Mouse (Mus musculus) ES-E14 (cell line): ENCODE data around the gene Creld1. TPM values are rescaled to one million over a fixed set of nuclear protein-coding genes. Genes with fewer than 3 reads are reported as not detected.
A peak's percentile ranks its signal among the peaks of the same experiment; 100 is the strongest.

Experiments used
- DNase-seq: peaks from one replicate; pipeline ENCODE4 v3.0.0-alpha.2; 2013; ENCODE audit warnings: low read depth, low spot score
- H3K27ac ChIP-seq: 2 replicates; pipeline ENCODE4 v1.5.1; 2012; ENCODE audit warnings: low read depth, mild to moderate bottlenecking, low read length, moderate library complexity, mixed read lengths; ENCODE audit not compliant: poor library complexity, insufficient read depth, severe bottlenecking
- H3K36me3 ChIP-seq: 2 replicates; pipeline ENCODE4 v1.6.1; 2012; ENCODE audit warnings: mild to moderate bottlenecking, low read length, moderate library complexity, mixed read lengths; ENCODE audit not compliant: control insufficient read depth, poor library complexity, insufficient read depth, severe bottlenecking
- H3K4me1 ChIP-seq, 2 experiments: fragments of 150-350 bp in 1 of 2; sonication (generic) in 1 of 2; 2 replicates each; pipeline ENCODE4 v1.6.1; 2012; ENCODE audit warnings: low read length in 2 of 2, mild to moderate bottlenecking in 1 of 2, mixed read lengths in 1 of 2; ENCODE audit not compliant: control insufficient read depth in 2 of 2, insufficient read depth in 2 of 2, poor library complexity in 1 of 2
- H3K4me3 ChIP-seq, 2 experiments: fragments of 150-350 bp in 1 of 2; sonication (generic) in 1 of 2; 2 replicates each; pipeline ENCODE4 v1.5.1; 2012; ENCODE audit warnings: low read length in 2 of 2, low read depth in 1 of 2, mild to moderate bottlenecking in 1 of 2, mixed read lengths in 1 of 2; ENCODE audit not compliant: insufficient read depth in 1 of 2, poor library complexity in 1 of 2, severe bottlenecking in 1 of 2
- H3K9ac ChIP-seq: 2 replicates; pipeline ENCODE4 v1.6.1; 2012; ENCODE audit warnings: low read depth, mild to moderate bottlenecking, low read length, mixed read lengths; ENCODE audit not compliant: poor library complexity, insufficient read depth, severe bottlenecking
- H3K9me3 ChIP-seq: fragments of 150-350 bp; sonication (generic); 2 replicates; pipeline ENCODE4 v1.6.1; 2012; ENCODE audit warnings: low read depth, mild to moderate bottlenecking, low read length; ENCODE audit not compliant: control insufficient read depth, insufficient read depth
- CHD2 ChIP-seq: IDR thresholded peaks from 2 replicates; pipeline ENCODE4 v1.6.1; 2014; ENCODE audit warnings: mild to moderate bottlenecking, low read depth, low read length, inconsistent platforms
- HCFC1 ChIP-seq: IDR thresholded peaks from 2 replicates; pipeline ENCODE4 v1.6.1; 2012; ENCODE audit warnings: low read length, inconsistent platforms, borderline replicate concordance; ENCODE audit not compliant: insufficient read depth
- MAFK ChIP-seq: IDR thresholded peaks from 2 replicates; pipeline ENCODE4 v1.6.1; 2014; ENCODE audit warnings: mild to moderate bottlenecking, low read depth, low read length, inconsistent platforms; ENCODE audit not compliant: insufficient read depth
- ZC3H11A ChIP-seq: IDR thresholded peaks from 2 replicates; pipeline ENCODE4 v1.6.1; 2012; ENCODE audit warnings: low read depth, mild to moderate bottlenecking, inconsistent platforms, low read length, borderline replicate concordance
- ZNF384 ChIP-seq: IDR thresholded peaks from 2 replicates; pipeline ENCODE4 v1.6.1; 2012; ENCODE audit warnings: low read depth, low read length, inconsistent platforms
- in situ Hi-C, 2 experiments: fragments of 600-800 bp; cut with MboI; formaldehyde crosslinking; loops; one replicate each; pipeline ENCODE4 v1.15.1; 2025; ENCODE audit warnings: low sequenced_read_pairs in 2 of 2, inconsistent platforms in 1 of 2; ENCODE audit not compliant: unreplicated experiment in 2 of 2
- total RNA-seq: library from RNA; depleted of rRNA; stranded (reverse); fragments of 300-350 nt; gene quantifications from 2 replicates; pipeline ENCODE4 v1.2.3, GENCODE M21; 2012

Gene Creld1
- total RNA-seq, 1 experiment, result 20.8 TPM

DNA sequence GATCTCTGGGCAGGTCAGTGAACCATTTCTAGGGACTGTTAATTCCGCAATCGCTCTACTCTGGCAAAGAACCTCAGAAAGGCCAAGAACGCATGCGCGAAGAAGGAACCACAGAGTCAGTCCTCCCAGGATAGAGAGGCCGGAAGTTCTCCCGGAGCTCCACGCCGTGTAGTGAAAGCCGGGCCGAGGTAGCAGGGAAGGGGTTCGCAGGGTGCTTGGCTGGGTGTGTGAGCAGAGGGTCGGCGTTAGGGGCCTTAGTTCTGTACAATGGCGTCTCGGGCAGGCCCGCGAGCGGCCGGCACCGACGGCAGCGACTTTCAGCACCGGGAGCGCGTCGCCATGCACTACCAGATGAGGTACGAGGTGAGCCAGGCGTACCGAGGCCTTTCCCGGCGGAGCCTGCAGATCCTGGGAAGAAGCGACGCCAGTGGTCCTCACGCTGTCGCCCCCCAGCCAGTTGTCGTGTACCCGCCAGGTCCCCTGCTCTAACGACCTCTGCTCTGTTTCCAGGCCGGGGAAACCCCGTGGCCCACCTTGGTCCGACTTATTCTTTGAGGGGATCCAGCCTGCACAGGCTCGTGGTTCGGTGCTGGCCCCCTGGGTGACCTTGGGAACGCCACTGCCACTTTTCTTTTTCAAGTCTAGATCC lies 40.5 kb upstream of the Creld1 start, which contains the start of gene Jagn1:
Jagn1 (plus strand) TSS at position 128 of the 649 bp plus-strand sequence.
- in situ Hi-C loops, result no loop called here
- peak; percentile 95 for DNase-seq
- Histone ChIP-seq H3K36me3 (peaks cover 13% of the 10 kb centered on the region), H3K4me1 (peaks cover 0 to 2% of the 10 kb centered on the region in 2 experiments; a peak in 1 of 4 replicates), H3K9ac (peak within 1 kb of the TSS; percentile 92), H3K4me3 (peak within 1 kb of the TSS; percentile 87 to 92), H3K27ac (peak within 1 kb of the TSS; percentile 51; the same call in 1 of the 2 replicates), H3K9me3 (no peaks in the 10 kb centered on the region)
- TF ChIP-seq HCFC1 (peak; percentile 70), ZC3H11A (no peak), CHD2 (no peak), MAFK (no peak)

DNA sequence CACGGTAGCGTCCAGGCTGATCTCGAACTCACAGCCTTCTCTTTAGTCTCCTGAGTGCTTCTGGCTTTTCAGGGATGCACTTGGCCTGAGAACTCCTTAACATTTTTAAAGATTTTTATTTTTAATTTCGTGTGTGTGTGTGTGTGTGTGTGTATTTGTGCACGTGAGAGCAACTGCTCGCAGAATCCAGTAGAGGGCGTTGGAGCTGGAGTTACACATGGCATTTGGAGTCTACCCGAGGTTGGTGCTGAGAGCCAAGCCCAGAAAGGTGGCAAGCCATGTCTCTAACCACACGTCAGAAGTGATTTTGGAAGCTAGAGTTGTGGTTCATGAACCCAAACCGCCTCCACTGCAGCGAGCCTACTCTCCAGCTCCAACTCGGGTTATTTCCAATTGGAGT lies 40.0 kb upstream of the Creld1 start:
- Histone ChIP-seq H3K9ac (peak overlapping the region; percentile 92), H3K4me3 (peak overlapping the region; percentile 87 to 92), H3K36me3 (peaks cover 16% of the 10 kb centered on the region), H3K27ac (peak overlapping the region; percentile 51; the same call in 1 of the 2 replicates), H3K4me1 (peaks cover 0 to 2% of the 10 kb centered on the region in 2 experiments; a peak in 1 of 4 replicates), H3K9me3 (no peaks in the 10 kb centered on the region)
- in situ Hi-C loops, result no loop called here
- DNase-seq, result peak; percentile 59
- no peak for TF ChIP-seq MAFK
- no peak for TF ChIP-seq CHD2
- TF ChIP-seq HCFC1, result no peak
- no peak for TF ChIP-seq ZNF384
- TF ChIP-seq ZC3H11A, result no peak

- Histone ChIP-seq H3K4me3 (no peak overlapping the region), H3K9me3 (no peaks in the 10 kb centered on the region), H3K9ac (no peak overlapping the region), H3K36me3 (peaks cover 19% of the 10 kb centered on the region), H3K4me1 (peaks cover 0 to 2% of the 10 kb centered on the region in 2 experiments; a peak in 1 of 4 replicates), H3K27ac (no peak overlapping the region)
- no peak for TF ChIP-seq ZNF384
- TF ChIP-seq MAFK, result no peak
- no peak for TF ChIP-seq HCFC1
- TF ChIP-seq CHD2, result no peak
- TF ChIP-seq ZC3H11A, result no peak
- DNase-seq, result no peak
- in situ Hi-C loops, result no loop called here
Observed at GRCm38 (mm10) chr6:113444207-113444965, 38.7 kb upstream of the Creld1 start.

DNA sequence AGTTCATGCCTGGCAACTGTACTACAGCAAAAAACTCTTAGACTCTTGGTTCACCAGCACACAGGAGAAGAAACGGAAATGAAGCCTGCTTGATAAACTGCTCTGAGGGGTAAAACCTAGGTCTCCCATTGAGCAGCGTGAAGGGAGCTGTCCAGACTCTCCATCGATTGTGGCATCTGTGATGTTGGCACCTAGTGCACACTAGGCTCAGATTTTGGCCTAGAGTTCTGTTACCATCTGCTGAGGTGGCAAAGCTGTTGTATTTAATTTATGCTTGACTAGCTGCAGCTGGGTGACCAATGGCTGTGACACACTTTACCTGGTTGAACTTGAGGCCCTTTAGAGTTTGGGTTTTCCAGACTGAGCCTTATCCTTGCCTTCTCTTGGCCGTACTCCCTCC lies 35.5 kb upstream of the Creld1 start:
- H3K27ac ChIP-seq, result no peak overlapping the region
- TF ChIP-seq CHD2, result no peak
- no peak for TF ChIP-seq HCFC1
- TF ChIP-seq ZC3H11A, result no peak
- no peak for TF ChIP-seq ZNF384
- TF ChIP-seq MAFK, result no peak
- no peak overlapping the region for H3K4me3 ChIP-seq
- no peak overlapping the region for H3K9ac ChIP-seq
- H3K9me3 ChIP-seq, result no peaks in the 10 kb centered on the region
- in situ Hi-C loops, result no loop called here
- H3K4me1 ChIP-seq, result peaks cover 0 to 2% of the 10 kb centered on the region in 2 experiments; a peak in 1 of 4 replicates
- DNase-seq, result no peak
- peaks cover 19% of the 10 kb centered on the region for H3K36me3 ChIP-seq
